Mouse (Mus musculus): ENCODE measurements at regions not wholly inside any gene's neighbourhood (a gene's known extent, or its start where the extent isn't known, plus 50 kb on each side); places are given as distances from the start of the nearest gene placed in this dataset.

DNA sequence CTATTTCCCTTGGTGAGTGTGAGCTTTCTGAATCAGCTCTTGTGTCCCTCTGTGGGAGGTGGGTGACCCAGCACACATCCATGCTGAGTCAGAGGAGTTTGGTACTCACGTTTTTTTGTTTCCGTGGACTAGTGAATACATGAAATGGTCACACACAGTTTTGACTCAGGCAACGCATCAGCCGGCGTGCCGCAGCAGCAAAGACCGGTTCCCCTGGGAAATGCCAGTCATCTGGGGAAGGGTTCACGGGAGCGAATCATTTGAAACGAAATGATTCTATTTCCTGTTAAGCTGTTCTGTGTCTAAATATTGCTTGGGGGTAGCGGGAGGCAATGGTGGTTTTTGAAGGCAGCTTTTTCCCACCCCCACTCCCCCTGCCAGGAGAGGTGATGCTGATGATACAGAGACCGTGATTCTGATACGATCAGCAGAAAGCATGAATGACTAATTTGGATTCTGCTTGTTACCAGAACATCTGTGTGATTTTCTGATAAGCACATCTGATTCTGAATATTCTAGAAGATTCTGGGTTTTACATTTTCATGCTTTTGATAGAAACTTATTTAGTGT is 223.5 kb downstream of the Klf5 start:
- DNase-seq = no peak

DNA sequence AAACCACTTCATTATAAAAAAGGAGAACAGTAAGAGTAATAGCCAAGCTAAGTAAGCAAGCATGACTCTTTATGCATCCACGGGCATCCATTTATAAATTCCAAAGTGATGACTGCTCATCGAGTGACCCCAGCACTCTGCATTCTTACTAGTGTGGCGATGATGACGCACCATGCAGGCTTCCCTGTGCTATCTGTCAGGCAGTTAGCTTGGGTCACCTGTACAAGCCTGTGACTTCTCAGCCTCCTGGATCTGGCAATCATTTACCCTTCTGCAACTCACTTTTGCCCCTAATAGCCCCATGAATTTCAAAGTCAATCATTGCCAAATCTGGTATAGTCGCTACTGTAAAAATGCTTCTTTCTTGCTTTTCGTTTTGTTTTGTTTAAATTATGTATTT is 237.3 kb downstream of the Klf5 start:
- no peak for DNase-seq

DNA sequence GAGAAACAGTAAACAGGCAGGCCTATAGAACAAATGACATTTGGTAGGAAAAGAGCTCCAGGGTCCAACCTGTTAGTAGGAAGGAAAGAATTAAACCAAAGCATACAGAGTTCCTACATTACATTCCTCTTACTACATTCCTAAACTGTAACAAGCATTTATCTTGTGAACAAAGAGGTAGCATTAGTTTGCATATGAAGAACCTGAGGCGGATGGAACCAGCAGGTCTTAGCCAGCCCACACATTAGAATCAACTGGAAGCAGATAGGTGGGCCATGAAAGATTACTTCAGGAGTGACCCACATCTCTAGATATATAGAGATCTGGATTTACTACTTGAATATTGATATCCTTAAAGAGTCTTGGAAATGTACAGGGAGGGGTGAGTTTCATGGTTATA is 238.8 kb downstream of the Klf5 start:
- DNase-seq = no peak

DNA sequence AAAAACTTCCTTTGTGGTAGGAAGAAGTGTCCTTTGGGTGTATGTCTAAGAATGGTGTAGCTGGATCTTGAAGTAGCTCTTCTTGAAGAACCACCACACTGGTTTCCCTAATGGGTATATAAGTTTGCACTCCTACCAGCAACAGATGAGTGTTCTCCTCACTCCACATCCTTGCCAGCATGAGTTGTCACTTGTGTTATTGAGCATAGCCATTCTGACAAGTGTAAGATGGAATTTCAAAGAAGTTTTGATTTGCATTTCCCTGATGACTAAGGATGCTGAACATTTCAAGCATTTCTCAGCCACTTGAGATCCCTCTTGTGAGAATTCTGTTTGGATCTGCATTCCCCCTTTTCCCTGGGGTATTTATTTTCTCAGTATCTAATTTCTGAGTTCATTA is 243.2 kb downstream of the Klf5 start:
- no peak for DNase-seq

DNA sequence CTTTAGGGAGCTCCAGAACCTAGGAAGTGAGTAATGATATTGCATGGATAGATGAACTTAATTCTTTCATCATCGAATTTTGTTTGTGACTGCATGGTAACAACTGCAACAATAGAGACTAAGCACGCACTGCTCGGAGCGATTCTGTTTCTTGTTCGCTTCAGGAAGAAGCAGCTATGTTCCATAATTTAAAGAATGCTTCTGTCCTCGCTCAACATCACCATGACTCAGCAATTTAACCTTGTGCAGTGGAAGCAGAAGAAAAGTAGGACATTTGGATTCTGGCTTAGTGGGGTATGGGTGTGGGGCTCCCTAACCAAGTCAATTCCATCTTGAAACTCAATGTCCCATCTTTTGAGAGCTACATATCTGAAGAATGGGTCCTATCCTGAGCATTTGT is 249.4 kb downstream of the Klf5 start:
- DNase-seq = no peak

DNA sequence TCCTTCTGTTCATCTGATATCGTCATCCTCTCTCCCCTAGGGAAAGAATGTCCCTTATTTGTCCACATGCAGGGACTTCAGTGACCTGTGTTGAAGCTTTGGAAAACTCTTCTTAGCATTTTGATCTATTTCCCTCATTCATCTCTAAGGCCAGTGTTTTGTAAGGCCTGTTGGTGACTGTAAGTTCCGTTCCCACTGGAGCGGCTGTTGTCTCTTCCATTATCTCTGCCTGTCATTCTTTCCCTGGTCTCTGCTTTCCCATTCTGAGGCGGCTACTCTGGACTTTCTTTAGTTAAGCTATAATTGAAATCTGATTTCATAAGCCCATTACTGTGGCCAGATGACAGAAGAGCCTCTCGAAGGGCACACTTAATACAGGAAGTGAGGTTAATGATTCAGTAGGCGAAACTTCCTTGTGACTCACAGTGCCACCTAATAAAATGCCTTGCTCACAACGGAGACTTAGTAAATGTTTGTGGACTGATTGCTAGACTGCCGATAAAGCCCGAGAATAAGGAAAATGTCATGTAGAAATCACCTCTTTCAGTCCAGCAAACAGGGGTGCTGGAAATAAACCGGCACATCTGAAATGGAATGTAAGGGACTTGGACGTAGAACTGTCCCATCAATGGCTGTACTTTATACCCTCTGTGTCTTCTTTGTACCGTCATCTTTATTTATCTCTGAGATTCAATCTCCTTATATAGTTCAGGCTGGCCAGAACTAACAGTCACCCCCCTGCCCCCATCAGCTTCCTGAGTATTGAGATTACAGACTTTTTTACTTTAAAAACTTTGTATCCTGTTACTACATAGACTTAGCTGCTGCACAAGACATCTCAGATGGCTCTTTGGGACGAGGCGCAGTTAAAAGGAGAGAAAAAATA is 250.1 kb downstream of the Klf5 start:
- no peak for DNase-seq

DNA sequence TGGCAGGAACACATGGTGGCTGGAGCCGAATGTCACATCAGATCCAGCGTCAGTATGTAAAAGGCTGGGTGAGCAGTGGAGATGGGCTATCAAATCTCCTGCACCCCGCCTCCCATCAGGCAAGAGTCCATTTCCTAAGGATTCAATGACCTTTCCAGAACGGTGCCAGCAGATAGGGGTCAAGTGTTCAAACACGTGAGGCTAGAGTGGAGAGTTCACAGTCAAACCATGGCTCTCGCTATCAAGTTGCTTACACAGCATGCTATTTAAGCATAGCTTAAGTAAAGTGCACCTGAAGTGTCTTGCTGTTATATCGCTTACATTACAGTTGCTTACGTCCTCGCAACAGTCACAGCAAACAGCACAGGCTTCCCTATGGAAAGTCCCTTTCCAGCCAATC is 265.5 kb downstream of the Klf5 start:
- DNase-seq = no peak

DNA sequence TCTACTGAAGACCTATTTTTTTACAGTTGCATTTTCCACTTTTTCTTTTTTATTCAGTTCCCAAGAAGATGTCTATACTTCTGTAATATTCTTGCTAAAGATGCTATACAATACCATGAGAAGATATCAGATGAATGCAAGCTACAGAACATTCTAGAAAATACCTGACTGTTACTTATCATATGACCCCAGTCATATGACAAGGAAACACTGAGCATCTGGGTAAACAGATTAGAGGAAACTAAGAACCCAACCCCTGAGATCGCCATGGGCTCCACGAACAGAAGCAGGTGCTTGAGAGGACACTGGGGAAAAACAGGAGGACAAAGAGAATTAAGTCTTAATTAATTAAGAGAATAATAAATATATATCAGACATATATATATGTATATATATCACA is 275.7 kb downstream of the Klf5 start:
- no peak for DNase-seq

DNA sequence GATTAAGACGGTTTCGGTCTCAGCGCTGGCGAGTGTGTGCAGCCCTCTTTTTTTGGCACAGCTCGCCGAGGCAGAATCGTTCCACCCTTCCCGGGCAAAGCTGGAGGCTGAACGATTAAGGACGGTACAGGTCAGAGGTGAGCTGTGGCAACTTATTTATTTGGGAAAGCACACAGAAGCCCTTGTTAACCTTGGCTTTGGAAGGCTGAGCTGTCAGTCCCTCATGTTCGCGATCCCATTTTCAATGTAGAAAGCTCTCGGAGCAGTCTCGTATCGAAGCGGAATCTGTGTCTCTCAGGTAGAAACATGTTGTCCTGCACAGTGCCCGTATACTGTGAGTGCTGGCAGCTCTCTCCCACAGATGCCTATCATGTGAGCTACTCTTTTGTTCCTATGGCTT is 280.2 kb downstream of the Klf5 start:
- no peak for DNase-seq

DNA sequence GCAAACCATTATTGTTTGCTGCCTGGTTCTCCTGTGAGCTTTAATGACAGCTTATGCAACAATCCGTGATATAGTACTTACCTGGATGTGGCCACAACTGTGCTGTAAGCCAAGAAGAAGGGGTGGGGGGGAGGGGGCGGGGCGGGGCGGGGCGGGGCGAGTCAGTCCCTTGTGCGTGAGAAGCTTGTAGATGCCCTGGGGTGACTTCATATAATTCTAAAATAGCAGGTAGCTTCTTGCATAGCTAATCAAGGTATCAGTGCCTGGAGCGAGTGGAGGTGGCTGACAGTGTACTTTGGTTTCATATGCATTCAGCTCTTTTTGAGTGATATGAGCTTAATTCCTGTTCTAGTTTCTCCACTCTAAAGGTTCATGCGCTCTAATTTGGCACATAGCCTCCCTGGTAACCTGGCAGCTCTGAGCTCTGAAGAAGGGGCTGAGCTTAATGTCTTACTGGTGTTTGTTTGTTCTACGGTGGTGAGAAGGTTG is 280.8 kb downstream of the Klf5 start:
- DNase-seq = no peak

DNA sequence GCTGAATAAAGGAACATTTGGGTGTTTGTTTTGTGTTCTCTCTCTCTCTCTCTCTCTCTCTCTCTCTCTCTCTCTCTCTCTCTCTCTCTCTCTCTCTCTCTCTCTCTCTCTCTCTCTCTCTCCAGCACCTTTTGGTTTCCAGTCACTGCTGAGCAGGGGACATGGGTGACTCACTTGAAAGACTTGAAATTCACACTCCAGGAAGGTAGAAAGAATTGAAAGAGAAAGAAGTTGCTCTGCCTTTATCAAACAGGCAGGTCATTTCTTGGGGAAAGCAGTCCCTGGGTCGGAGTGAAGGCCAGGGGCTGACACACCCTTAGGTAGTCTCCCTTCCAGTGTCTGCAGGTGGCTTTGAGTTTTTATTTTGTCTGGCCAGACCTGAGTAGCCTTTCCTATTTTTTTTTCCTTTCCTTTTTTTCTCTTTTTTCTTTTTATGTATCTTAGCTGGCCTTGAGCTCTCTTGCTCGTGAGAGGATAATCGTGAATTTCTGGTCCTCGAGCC is 281.3 kb downstream of the Klf5 start:
- DNase-seq = no peak

DNA sequence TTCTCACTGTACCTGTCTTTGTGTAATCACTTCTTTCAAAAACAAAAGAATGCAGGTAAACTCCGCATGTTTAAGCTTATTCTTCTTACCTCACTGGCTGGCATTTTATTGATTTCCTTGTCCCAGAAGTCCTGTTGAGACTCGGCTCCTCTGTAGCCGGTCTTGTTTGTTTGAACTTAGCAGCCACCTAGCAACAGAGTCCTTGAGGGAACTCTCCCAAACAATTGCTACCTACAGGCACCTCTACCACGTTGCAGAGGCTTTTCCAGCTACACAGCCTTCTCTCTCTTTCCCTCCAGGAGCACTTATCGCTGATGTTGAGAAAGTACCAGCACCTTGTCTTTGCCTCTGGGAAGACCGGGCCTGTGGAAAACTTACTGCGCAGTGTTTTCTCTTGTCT is 285.7 kb downstream of the Klf5 start:
- no peak for DNase-seq

DNA sequence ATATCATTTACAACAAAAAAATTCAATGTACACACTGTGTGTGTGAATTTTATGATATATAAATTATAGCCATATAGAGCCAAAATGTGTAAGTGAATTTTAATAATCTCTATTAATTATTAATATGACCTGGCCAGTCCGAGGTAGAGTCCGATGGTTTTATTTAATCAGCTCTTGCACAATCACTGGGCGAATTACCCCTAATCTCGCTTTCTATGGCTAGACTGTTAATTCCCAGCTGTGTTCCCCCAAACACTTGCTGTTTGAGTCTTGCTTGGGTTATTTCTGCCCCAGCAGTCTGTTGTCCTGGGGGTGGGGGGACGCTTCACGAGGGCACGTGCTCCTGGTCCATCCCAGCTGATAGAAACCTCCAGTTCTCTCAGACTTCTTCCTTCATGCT is 287.5 kb downstream of the Klf5 start:
- DNase-seq = no peak

DNA sequence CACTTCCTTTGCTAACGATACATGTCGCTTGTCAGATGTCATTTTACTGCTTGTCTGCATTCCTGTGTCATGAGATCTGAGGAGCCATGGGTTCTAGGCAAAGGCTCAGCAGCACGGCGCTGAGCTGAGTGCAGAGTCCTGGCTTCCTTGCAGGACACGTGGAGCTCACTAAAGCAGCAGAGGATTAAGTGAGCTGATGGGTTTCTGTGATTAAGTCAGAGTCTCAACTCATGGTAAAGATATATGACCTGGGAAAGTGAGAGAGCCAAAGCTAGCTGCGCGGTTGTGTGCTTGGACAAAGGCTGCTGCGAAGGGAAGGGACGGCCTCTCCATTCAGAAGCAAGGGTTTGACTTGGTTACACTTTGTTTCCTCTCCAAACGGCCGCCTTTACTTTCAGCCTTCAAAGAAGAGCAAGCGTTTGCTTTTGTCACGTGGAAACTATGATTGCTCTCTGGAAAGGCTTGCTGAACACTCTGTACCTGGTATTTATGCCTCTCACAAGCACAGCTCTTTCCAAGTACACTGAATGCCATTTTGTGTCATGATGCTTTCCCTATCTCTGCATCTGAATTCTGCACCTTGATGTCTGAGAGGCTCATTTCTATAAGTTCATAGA is 292.5 kb downstream of the Klf5 start:
- DNase-seq = no peak

DNA sequence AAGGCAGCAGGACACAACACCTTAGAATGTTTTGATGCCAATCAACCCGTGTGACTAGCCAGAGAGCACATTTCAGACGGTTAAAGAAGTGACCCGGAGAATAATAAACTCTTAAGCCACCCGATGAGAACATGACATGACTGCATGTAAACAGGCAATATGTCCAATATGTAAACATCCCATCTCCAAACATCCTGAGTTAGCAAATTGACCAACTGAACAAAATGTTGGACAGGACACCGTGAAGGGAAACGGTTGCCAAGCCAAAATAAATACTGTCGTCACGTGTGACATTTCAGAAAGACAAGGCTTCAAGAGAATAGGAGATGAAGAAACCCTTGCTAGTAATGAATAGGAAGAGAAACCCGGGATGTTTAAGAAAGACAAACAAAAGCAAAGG is 294.4 kb downstream of the Klf5 start:
- no peak for DNase-seq

DNA sequence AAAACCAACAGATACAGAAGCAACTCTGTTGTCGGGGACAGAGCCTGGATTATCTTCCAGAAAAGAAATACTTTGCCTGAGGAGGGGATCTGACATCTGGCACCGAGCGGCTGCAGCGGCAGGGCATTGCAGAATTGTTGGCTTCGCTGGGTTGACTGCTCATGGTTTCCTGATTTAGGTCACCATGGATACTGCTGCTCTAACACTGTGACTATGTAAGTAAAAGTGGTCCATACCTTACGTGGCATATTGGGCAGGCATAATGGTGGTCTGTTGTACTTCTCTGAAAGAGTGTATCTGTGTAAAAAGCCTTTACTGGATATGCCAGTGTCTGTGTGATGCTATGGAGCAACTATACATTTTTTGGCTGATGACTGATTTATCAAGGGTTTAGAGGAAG is 295.4 kb downstream of the Klf5 start:
- DNase-seq = no peak

DNA sequence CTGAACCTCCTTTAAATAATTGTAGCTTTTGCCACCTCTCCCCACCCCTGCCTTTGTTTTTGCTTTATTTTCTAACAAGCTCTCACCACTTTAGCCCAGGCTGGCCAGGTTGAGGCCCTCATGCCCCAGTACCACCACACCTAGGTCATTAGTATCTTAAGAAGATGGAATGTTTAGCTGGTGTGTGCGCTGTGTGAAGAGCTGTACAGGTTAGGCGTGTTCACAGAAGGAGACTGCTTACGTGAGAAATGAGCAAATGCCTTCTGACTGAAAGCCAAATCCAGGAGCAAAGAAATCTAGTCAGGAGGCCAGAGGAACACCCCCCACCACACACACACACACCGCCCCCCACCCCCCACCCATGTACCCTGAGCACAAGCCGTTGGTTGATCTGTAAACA is 303.4 kb downstream of the Klf5 start:
- no peak for DNase-seq

DNA sequence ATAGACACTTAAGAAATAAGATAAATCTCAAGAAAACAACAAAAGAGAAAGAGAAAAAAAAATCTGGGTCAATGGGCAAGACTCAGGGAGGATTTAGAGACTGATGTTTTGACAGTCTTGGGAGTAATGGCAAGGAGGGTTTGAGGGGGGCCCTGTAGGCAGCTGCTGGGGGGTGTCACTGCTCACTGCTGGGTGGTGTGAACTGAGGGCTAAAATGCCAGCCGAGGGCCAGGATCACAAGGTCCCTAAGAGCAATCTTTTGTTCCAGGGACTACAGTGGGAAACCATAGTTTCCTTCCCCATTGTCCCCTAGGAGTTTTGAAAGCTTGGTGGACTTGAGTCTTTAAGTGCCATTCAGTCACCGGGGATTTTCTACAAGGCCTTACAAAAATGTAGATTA is 304.8 kb downstream of the Klf5 start:
- DNase-seq = no peak

DNA sequence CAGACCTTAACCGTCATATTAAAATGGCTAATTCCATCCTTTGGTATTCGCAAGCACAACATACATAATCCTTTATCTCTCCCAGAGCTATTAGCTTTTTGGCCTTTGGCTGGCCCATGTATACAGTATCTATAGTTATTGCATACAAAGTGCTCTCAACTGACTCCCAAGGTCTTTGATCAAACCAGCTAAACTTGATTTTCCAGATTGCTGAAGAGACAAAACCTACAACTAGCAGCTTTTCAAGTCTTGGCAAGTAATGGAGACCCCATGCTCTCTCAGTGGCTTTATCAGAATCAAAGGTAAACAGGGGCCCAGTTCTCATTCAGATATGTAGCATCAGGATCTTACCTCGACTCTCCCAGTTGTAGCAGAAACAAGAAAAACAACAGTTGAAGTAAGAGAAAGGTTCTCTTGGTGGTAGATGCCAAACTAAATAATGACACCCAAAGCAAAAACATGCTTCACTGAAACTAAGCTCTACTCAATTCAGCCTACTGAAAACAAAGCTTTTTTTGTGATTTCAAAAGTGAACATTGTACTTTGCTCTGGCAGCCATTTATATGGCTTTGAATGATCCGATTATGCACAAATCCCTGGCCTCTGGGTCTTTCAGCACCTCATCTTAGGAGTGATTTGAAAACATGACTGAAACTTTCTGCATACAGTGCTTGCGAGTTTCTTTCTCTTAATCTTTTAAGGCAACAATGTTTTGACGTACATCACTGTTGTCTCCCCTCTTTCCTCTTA is 307.0 kb downstream of the Klf5 start:
- no peak for DNase-seq

DNA sequence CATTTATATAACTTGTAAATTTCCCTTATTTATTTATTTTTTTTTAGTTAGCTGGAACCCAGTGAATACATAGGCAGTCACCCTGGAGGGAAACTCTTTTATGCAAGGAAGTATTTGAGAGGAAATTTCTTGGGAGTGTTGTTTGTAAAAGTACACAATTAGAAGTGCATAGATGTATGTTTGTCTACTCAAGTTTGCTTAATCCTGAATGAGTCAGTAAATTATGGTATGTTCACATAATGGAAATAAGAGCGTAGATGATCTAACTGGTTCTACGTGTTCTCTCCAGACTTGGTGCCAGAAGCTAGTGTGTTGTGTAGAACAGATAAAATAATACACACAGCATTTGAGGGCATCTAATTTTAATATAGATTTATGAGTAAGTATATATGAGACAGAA is 310.5 kb downstream of the Klf5 start:
- no peak for DNase-seq

DNA sequence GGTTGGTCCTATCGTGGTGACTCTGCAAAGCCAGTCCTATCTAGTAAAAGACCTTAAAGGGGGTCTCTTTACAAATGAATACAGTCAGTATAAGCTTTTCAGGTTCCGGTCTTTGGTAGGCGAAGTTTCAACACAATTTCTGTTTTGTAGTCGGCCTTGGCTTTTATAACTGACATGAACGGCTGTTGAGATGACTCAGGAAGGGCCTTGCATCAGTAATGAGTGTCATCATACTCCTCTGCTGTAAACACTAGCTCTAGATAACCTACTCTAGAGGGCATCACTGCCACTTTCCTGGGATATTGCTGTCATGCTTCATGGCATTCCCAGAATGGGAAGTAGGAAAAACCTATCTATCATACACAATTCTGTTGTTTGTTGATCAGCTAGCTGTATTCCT is 312.9 kb downstream of the Klf5 start:
- DNase-seq = no peak

DNA sequence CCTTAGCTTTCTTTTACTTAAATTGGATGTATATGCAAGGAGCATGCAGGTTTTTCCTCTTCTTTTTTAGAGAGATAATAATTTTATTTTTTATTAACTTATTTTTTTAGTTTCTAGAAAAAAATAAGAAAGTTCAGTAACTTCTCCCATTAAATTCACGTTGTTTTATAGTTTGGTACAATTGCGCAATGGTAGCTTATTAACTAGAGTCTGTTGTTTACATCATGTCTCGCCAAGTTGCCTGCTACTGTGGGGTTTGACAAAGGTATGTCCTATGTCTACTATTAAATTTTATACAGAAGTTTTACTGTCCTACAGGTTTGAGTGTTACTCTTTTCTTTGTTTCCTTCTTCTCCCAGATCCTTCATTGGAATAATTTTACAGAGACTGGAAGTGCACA is 313.6 kb downstream of the Klf5 start:
- DNase-seq = no peak

DNA sequence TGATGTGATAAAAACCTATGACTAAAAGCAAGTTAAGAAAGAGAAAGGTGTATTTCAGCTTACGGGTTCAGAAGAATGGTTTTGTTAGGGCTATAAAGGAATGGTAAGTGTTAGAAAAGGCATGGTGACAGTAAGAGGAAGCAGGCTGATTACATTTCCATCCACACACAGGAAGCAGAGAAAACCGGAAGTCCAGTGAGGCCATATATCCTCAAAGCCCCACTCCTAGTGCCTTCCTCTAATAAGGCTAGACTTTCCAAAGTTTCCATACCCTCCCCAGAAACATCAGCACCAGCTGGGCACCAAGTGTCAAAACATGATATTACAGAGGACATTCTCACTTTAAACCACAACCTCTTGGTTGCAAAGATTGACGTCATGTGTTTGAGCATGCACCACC is 316.3 kb downstream of the Klf5 start:
- DNase-seq = no peak
